ENCODE assay signal across 12 mouse cellular contexts in the genomic region with DNA sequence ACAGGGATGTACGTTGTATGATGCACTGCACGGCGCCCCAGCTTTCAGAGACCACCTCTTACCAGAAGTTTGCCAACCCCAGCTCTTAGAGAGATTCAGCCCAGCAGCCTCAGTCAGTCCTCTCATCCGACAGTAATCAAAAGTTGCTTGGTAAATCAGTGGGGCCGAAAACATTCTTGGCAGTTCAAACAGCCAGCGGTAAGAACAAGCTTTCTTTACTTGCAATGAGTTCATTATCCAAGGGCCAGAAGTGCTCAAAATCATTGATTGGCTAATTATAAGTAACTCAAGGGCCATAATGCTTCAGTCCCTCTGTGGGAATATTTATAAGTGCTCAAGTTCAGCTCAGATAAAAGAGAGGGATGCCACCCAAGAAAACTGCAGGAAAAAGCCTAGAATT.
DNase-seq lines count a peak whose midpoint lies in the region; ATAC-seq lines count a peak whose summit lies in the region.
"Had no signal": no experiment of that assay in that cellular context is flagged by ENCODE, and none has a peak within 500 bp of the region (broad histone marks: within the 10 kb centered on the region; RNA-seq: fewer than 3 reads in every experiment).

No protein-coding gene starts in this region.

- no peak overlapping the region for H3K4me3 ChIP-seq in forebrain, embryonic 10.5 days
- H3K4me3 ChIP-seq in forebrain, embryonic 11.5 days (ENCODE audit: low read depth, low read length): no peak overlapping the region
- no peak overlapping the region for H3K4me3 ChIP-seq in limb, embryonic 12.5 days (replicated peaks)
- H3K4me3 ChIP-seq in limb, embryonic 10.5 days: no peak overlapping the region
- no peak overlapping the region for H3K4me3 ChIP-seq in forebrain, embryonic 12.5 days (replicated peaks)
- H3K4me3 ChIP-seq in limb, embryonic 13.5 days: no peak overlapping the region

- no peaks in the 10 kb centered on the region for H3K27me3 ChIP-seq in forebrain, embryonic 10.5 days (ENCODE audit: poor library complexity, severe bottlenecking)
- no peaks in the 10 kb centered on the region for H3K27me3 ChIP-seq in forebrain, embryonic 11.5 days (ENCODE audit: control insufficient read depth, insufficient read depth, low read length)
- H3K27me3 ChIP-seq in limb, embryonic 12.5 days: no peaks in the 10 kb centered on the region
- no peaks in the 10 kb centered on the region for H3K27me3 ChIP-seq in limb, embryonic 10.5 days (ENCODE audit: low read depth, poor library complexity, severe bottlenecking)
- H3K27me3 ChIP-seq in forebrain, embryonic 12.5 days: no peaks in the 10 kb centered on the region
- H3K27me3 ChIP-seq in limb, embryonic 13.5 days: no peaks in the 10 kb centered on the region

- peaks cover 31% of the 10 kb centered on the region for H3K4me1 ChIP-seq in forebrain, embryonic 10.5 days
- no peaks in the 10 kb centered on the region for H3K4me1 ChIP-seq in forebrain, embryonic 11.5 days (replicated peaks; ENCODE audit: control insufficient read depth, insufficient read depth, low read length)
- H3K4me1 ChIP-seq in limb, embryonic 12.5 days (replicated peaks): peaks cover 43% of the 10 kb centered on the region
- peaks cover 28% of the 10 kb centered on the region for H3K4me1 ChIP-seq in limb, embryonic 10.5 days
- peaks cover 18% of the 10 kb centered on the region; the same call in 1 of the 2 replicates for H3K4me1 ChIP-seq in forebrain, embryonic 12.5 days
- H3K4me1 ChIP-seq in limb, embryonic 13.5 days: peaks cover 61% of the 10 kb centered on the region

- DNase-seq in forebrain, embryonic 10.5 days (ENCODE audit: extremely low spot score, low spot score): no peak
- no peak for DNase-seq in forebrain, embryonic 11.5 days (ENCODE audit: low spot score)
- DNase-seq in limb, embryonic 10.5 days (ENCODE audit: low spot score): no peak
- no peak for DNase-seq in yolk sac, embryonic 10.5 days (ENCODE audit: low spot score)
- DNase-seq: adrenal gland, postnatal 14 days; embryo, embryonic 11 days; lung, adult 2 months had no signal

- ATAC-seq in forebrain, embryonic 11.5 days (replicated peaks; ENCODE audit: low FRiP score): no peak
- no peak for ATAC-seq in limb, embryonic 12.5 days (ENCODE audit: insufficient number of reproducible peaks, insufficient read depth, low FRiP score, low TSS enrichment, low read depth)
- no peak for ATAC-seq in forebrain, embryonic 12.5 days (ENCODE audit: low FRiP score)
- ATAC-seq in limb, embryonic 13.5 days (ENCODE audit: low FRiP score, low read depth): no peak
- ATAC-seq in megakaryocyte progenitor cell, adult 5-6 weeks (replicated peaks; ENCODE audit: poor library complexity): no peak
- ATAC-seq: intestine, embryonic 16.5 days had no signal

- no peak overlapping the region for H3K4me2 ChIP-seq in forebrain, embryonic 11.5 days (ENCODE audit: low read depth, low read length, severe bottlenecking)
- no peak overlapping the region for H3K4me2 ChIP-seq in limb, embryonic 12.5 days
- no peak overlapping the region for H3K4me2 ChIP-seq in forebrain, embryonic 12.5 days
- no peak overlapping the region for H3K4me2 ChIP-seq in limb, embryonic 13.5 days (replicated peaks)

- 77% methylated on average over 6 of the region's 6 CpGs for WGBS in forebrain, embryonic 10.5 days
- WGBS in forebrain, embryonic 11.5 days: 66% methylated on average over 6 of the region's 6 CpGs
- WGBS in limb, embryonic 12.5 days: 83% methylated on average over 6 of the region's 6 CpGs
- 91% methylated on average over 6 of the region's 6 CpGs for WGBS in limb, embryonic 10.5 days
- WGBS in forebrain, embryonic 12.5 days: 66% methylated on average over 6 of the region's 6 CpGs
- 78% methylated on average over 6 of the region's 6 CpGs for WGBS in limb, embryonic 13.5 days

- peaks cover 20% of the 10 kb centered on the region for H3K9me3 ChIP-seq in forebrain, embryonic 10.5 days
- peaks cover 9% of the 10 kb centered on the region for H3K9me3 ChIP-seq in forebrain, embryonic 11.5 days (ENCODE audit: control insufficient read depth, low read length)
- H3K9me3 ChIP-seq in limb, embryonic 12.5 days: peaks cover 13% of the 10 kb centered on the region
- H3K9me3 ChIP-seq in limb, embryonic 10.5 days (replicated peaks): peaks cover 6% of the 10 kb centered on the region
- H3K9me3 ChIP-seq in forebrain, embryonic 12.5 days: peaks cover 13% of the 10 kb centered on the region
- peaks cover 14% of the 10 kb centered on the region for H3K9me3 ChIP-seq in limb, embryonic 13.5 days

- H3K9ac ChIP-seq in forebrain, embryonic 11.5 days (ENCODE audit: low read length): no peak overlapping the region
- H3K9ac ChIP-seq in limb, embryonic 12.5 days (replicated peaks): no peak overlapping the region
- H3K9ac ChIP-seq in forebrain, embryonic 12.5 days: no peak overlapping the region
- no peak overlapping the region for H3K9ac ChIP-seq in limb, embryonic 13.5 days

- H3K36me3 ChIP-seq in forebrain, embryonic 10.5 days (replicated peaks): peaks cover 13% of the 10 kb centered on the region
- no peaks in the 10 kb centered on the region for H3K36me3 ChIP-seq in forebrain, embryonic 11.5 days (ENCODE audit: control insufficient read depth, insufficient read depth, low read length)
- H3K36me3 ChIP-seq in limb, embryonic 12.5 days: 0 out of 2 replicates have a peak, but pooled peaks cover 4% of the 10 kb centered on the region
- H3K36me3 ChIP-seq in limb, embryonic 10.5 days: 0 out of 2 replicates have a peak, but pooled peaks cover 4% of the 10 kb centered on the region
- H3K36me3 ChIP-seq in forebrain, embryonic 12.5 days (replicated peaks): no peaks in the 10 kb centered on the region
- peaks cover 10% of the 10 kb centered on the region for H3K36me3 ChIP-seq in limb, embryonic 13.5 days

- H3K27ac ChIP-seq in forebrain, embryonic 10.5 days: peak overlapping the region; percentile 80
- no peak overlapping the region for H3K27ac ChIP-seq in forebrain, embryonic 11.5 days (ENCODE audit: low read depth, low read length)
- H3K27ac ChIP-seq in limb, embryonic 12.5 days: peak overlapping the region; percentile 60; the same call in 1 of the 2 replicates
- no peak overlapping the region for H3K27ac ChIP-seq in limb, embryonic 10.5 days
- H3K27ac ChIP-seq in forebrain, embryonic 12.5 days: peak overlapping the region; percentile 48; the same call in 1 of the 2 replicates
- H3K27ac ChIP-seq in limb, embryonic 13.5 days: peak overlapping the region; percentile 83; the same call in 1 of the 2 replicates

Comparison
In these comparisons a context has a peak if more than half of its experiments do, and no peak if none do; other contexts are left out.
1. H3K27ac ChIP-seq: peak in forebrain, embryonic 10.5 days (single experiment), limb, embryonic 12.5 days (single experiment), forebrain, embryonic 12.5 days (single experiment) and limb, embryonic 13.5 days (single experiment); none in forebrain, embryonic 11.5 days (single experiment) and limb, embryonic 10.5 days (single experiment).